Comparison of ENCODE assay signal across 7 mouse cellular contexts in genomic region chr15:3995448-3996266, GRCm38 (mm10). TPM values are rescaled to one million over a fixed set of nuclear protein-coding genes. Genes with fewer than 3 reads are reported as not detected.
DNase-seq lines count a peak whose midpoint lies in the region; ATAC-seq lines count a peak whose summit lies in the region.

TSS of gene AW549877 (minus strand) at chr15:3995744.

- peaks cover 7% of the 10 kb centered on the region; the same call in 1 of the 2 replicates for H3K36me3 ChIP-seq in intestine, embryonic 15.5 days
- peaks cover 16% of the 10 kb centered on the region for H3K36me3 ChIP-seq in midbrain, embryonic 10.5 days

- peak within 1 kb of the TSS; percentile 97 for H3K27ac ChIP-seq in intestine, embryonic 15.5 days
- peak within 1 kb of the TSS; percentile 96 for H3K27ac ChIP-seq in midbrain, embryonic 10.5 days (replicated peaks)

- WGBS in intestine, embryonic 15.5 days = under 1% methylated on average over 61 of the region's 61 CpGs
- under 1% methylated on average over 59 of the region's 61 CpGs for WGBS in midbrain, embryonic 10.5 days

- H3K4me1 ChIP-seq in intestine, embryonic 15.5 days (replicated peaks) = no peaks in the 10 kb centered on the region; the same call in 1 of the 2 replicates
- peaks cover 23% of the 10 kb centered on the region for H3K4me1 ChIP-seq in midbrain, embryonic 10.5 days

- H3K27me3 ChIP-seq in intestine, embryonic 15.5 days (replicated peaks) = no peaks in the 10 kb centered on the region
- H3K27me3 ChIP-seq in midbrain, embryonic 10.5 days (ENCODE audit: low read depth, poor library complexity, severe bottlenecking) = no peaks in the 10 kb centered on the region

- peak; percentile 100 for ATAC-seq in intestine, embryonic 15.5 days

- intact Hi-C loops in gastrocnemius, postnatal 36 days (cut with DNase I) = loop anchor here (2.0 to 5.0 kb wide), 2 partner anchors 29 to 42 kb away; no protein-coding TSS in a partner anchor
- intact Hi-C loops in left cerebral cortex, postnatal 25 days (cut with DNase I) = loop anchor here (1.0 to 2.0 kb wide), 2 partner anchors 32 to 1121 kb away; partner anchors contain the start of gene Rpl37

- peak; percentile 97 for DNase-seq in adrenal gland, adult 18-20 months (ENCODE audit: low spot score in 2 of 2)
- peak; percentile 99 for DNase-seq in embryo, embryonic 11 days
- DNase-seq in gastrocnemius, postnatal 36 days = peak; percentile 97 to 98
- peak; percentile 98 to 99 for DNase-seq in left cerebral cortex, postnatal 25 days (ENCODE audit: low spot score in 2 of 2)
- peak; percentile 98 for DNase-seq in midbrain, embryonic 10.5 days (ENCODE audit: low spot score)
- DNase-seq in right cerebral cortex, postnatal 4 days = peak; percentile 93

- H3K9me3 ChIP-seq in intestine, embryonic 15.5 days = no peaks in the 10 kb centered on the region
- no peaks in the 10 kb centered on the region for H3K9me3 ChIP-seq in midbrain, embryonic 10.5 days (replicated peaks)

- H3K4me2 ChIP-seq in intestine, embryonic 15.5 days (replicated peaks) = peak within 1 kb of the TSS; percentile 71

- peak within 1 kb of the TSS; percentile 89 for H3K9ac ChIP-seq in intestine, embryonic 15.5 days

- H3K4me3 ChIP-seq in intestine, embryonic 15.5 days (replicated peaks) = peak within 1 kb of the TSS; percentile 85
- H3K4me3 ChIP-seq in midbrain, embryonic 10.5 days = peak within 1 kb of the TSS; percentile 74

RNA-seq across cellular contexts. Expression of gene AW549877, which starts in this region (rescaled TPM):
- 10 to 100 TPM; 44.8 to 54.8 TPM for total RNA-seq in adrenal gland, adult 18-20 months (2021)
- total RNA-seq in gastrocnemius, postnatal 36 days (2021) = 10 to 100 TPM in 1 of 2 experiments, 1 to 10 TPM in 1; 9.6 to 10.7 TPM
- polyA plus RNA-seq in intestine, embryonic 15.5 days (2015; fragmentation: Nextera tagmentation; extraction: Ambion mirVana) = 29.3 and 31.6 TPM in 2 replicates
- total RNA-seq in left cerebral cortex, postnatal 25 days (2021) = 10 to 100 TPM; 43.8 to 49.9 TPM
- 41.3 and 52.2 TPM in 2 replicates for polyA plus RNA-seq in midbrain, embryonic 10.5 days (2016; fragmentation: Nextera tagmentation; extraction: Ambion mirVana)

Comparison
In these comparisons a context has a peak if more than half of its experiments do, and no peak if none do; other contexts are left out.
1. Peak in every context shown above with its lines: DNase-seq, ATAC-seq, H3K4me3 ChIP-seq and H3K27ac ChIP-seq.